Mouse (Mus musculus): Measurements from ENCODE around the gene Spire2.
"Not testable (repeated sequence)": the region's sequence is repeated elsewhere in the genome, so short reads cannot be mapped to it uniquely, and the experiment has no call there.

The Spire2 gene

GRCm38 (mm10) chr8:123332262-123333090 is at the start of gene Spire2:
Gene Spire2 (plus strand): TSS chr8:123332713.
- peak; percentile 69 for DNase-seq

DNA sequence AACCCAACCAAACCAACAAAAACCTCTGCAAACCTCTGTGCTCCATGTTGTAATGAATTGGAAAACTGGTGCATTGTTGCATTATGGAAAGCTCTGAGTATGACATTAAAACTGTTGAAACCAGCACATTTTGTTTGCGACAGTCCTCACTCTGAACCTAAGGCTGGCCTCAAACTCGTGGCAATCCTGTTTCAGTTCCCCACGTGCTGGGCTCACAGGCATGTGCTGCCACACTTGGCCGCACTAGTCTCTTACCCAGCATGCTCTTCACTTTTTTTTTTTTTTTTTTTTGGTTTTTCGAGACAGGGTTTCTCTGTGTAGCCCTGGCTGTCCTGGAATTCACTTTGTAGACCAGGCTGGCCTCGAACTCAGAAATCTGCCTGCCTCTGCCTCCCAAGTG is 49.5 kb upstream of the Spire2 start:
- not testable (repeated sequence) for DNase-seq

GRCm38 (mm10) chr8:123283991-123284390 is 48.5 kb upstream of the Spire2 start:
- DNase-seq, result no peak

DNA sequence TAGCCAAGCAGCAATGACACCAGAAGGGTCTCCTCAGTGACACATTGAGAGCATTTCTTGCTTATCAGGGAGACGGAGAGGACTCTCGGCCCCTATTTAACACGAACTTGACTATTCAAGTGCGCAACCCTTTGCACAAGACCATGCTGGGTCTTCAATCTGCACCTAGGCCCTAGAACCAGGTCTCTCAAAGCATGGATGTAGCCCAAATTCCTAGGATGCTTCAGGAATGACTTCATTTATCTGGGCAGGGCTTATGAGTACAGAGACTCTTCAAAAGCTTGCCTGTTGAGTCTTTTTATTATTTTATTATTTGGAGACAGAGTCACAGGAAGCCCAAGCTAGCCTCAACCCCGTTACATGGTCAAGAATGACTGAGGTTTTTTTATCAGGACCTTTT is 48.0 kb upstream of the Spire2 start:
- DNase-seq, result no peak

- DNase-seq, result no peak
These were observed 45.2 kb upstream of the Spire2 start for GRCm38 (mm10) chr8:123287362-123287761.

- DNase-seq, result no peak
These were observed 42.3 kb upstream of the Spire2 start for GRCm38 (mm10) chr8:123290166-123290565.

DNA sequence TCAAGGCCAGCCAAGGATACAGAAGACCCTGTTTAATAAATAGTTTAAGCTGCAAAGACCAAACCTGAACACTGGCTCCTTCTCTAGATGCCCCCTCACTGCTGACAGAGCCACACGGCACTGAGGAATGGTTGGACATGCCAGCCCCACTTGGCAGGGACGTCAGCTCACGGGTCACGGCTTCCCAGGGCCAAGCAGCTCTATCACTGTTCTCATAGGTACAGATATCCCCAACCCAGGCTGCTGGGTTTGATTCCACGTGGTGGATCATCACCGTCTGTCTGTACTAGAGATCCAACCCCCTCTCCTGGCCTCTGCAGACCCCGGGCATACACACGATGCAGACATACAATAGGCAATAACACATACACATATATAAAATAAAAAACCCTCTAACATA is 41.8 kb upstream of the Spire2 start:
- no peak for DNase-seq

GRCm38 (mm10) chr8:123291716-123292115 is 40.8 kb upstream of the Spire2 start:
- no peak for DNase-seq

DNA sequence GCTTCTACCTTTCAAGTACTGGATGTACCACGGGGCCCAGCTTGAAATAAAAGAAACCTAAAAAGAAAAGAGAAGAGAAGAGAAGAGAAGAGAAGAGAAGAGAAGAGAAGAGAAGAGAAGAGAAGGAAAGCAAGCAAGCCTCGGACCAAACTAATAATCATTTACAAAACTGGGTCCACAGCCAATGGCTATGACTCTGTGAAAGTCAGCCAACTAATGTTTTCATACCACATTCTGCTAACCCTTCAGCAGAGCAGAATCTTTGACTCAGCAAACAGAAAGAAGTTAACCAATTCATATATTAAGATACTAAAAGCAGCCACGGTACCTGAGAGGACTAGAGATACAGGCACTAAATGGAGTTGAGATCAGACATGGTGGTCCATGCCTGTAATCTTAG is 40.2 kb upstream of the Spire2 start:
- DNase-seq, result no peak

DNA sequence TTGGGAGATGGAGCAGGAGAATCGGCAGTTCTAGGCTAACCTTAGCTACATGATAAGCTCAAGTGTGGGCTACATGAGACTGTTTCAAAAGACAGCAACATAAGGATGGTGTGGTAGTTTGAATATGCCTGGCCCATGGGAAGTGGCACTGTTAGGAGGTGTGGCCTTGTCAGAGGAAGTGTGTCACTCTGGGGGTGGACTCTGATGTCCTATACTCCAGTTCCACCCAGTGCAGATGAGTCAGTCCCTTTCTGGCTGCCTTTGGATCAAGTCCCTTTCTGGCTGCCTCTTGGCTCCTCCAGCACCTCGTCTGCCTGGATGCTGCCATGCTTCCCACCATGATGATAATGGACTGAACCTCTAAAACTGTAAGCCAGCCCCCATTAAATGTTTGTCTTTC is 39.7 kb upstream of the Spire2 start:
- no peak for DNase-seq

DNA sequence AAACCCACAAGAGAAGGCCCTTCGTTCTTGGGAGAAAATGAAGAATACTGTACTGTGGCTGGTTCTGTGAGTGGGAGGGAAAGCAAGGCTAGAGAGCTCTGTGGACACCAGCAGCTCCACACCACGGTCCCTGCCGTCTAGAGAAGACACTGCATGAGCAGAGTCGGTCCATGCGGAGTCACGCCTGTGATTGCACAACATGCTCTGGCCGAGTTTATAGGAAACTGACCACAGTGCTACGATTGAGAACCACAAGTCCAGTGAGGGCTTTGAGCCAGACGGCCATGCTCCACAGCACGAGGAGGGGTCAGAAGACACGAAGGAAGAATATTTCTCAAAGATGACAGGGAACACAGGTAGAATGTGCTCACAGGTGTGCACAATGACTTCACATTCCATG is 34.2 kb upstream of the Spire2 start:
- DNase-seq, result no peak

- no peak for DNase-seq
These were observed 23.8 kb upstream of the Spire2 start for GRCm38 (mm10) chr8:123308738-123309137.

DNA sequence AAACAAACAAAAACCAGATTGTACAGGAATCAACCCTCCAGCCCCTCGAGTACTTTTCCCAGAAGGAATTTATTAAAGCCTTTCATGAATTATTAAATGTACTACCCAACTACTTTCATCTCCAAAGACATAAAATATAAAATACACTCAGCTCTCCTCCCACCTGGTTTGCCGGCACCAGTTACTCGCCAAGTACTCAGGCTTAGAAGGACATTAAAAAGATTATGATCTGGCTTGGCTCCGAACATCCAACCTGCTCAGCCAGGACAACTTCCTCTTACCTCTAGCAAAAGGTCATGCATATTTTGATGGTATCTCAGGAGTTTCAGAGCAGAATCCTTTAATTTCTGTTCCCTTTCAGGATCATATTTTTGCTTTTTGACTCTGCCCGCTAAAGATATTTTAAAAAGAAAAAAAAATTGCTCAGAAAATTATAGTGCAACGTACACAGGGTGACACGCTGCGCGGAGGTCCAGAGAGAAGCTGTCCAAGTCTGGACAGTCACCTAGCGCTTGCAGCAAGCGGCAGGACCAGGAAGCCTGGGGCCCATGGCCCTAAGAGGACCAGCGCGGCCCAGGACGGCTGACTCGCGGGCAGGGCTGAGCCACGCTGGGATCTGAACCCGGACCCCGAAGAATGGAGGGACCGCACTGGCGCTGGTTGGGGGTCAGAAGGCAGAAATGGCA is 14.6 kb upstream of the Spire2 start:
- no peak for DNase-seq

DNA sequence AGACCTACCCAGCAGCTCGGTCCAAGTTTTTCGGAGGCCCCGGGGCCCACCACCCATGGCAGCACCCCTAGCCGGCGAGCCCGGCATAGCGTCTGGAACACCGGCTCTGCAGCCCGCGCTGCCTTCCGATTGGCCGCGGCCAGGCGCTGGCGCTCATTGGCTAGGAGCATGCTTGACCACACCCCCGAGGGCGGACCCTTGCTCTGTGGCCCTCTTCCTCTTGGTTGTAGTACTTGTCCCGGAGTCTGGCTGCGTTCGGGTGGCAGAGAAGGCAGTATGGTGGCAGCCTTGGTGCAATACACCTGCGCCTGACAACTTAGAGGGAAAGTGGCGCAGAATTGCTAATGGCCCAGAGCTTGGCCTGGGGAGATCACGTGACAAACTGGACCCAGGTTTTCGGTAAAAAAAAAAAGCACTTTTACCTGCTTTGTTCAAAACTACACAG is 14.0 kb upstream of the Spire2 start, which contains the start of gene Fanca:
Gene Fanca (minus strand): TSS at position 110 of the 445 bp plus-strand sequence.
- DNase-seq, result peak; percentile 91

DNA sequence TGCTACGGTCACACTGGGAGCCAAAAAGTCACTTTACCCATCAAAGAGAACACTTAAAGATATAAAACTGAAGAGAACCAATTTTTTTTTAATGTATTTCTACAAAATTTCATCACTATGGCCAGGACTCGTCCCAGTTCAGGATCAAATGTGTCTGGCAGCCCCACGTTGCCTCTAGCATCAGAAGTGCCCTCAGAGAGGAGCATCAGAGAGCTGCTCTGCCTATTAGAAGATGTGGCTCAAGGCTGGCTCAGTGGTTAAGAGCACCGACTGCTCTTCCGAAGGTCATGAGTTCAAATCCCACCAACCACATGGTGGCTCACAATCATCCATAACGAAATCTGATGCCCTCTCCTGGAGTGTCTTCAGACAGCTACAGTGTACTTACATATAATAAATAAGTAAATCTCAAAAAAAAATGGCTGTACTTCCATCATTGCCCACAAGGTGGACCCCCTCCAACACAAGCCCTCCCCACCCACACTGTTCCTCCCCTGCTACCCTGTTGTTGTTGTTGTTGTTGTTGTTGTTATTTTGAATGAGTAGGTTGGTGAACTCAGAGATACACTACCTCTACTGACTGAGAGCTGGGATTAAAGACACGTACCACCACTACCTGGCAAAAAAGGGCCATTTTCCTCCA is 12.9 kb upstream of the Spire2 start:
- peak; percentile 20 for DNase-seq

DNA sequence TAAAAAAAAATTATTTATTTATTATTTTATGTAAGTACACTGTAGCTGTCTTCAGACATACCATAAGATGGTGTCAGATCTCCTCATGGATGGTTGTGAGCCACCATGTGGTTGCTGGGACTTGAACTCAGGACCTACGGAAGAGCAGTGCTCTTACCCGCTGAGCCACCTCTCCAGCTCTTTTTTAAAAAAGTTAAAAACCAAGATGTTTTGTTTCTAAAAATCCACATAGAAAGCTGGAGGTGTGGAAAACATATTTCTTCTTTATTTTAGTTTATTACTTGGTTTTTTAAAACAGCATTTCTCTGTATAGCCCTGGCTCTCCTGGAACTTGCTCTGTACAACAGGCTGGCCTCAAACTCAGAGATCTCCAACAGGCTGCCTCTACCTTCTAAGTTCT is 4.0 kb upstream of the Spire2 start:
- no peak for DNase-seq

- no peak for DNase-seq
These were observed 3.2 kb upstream of the Spire2 start for GRCm38 (mm10) chr8:123329350-123329749.

DNA sequence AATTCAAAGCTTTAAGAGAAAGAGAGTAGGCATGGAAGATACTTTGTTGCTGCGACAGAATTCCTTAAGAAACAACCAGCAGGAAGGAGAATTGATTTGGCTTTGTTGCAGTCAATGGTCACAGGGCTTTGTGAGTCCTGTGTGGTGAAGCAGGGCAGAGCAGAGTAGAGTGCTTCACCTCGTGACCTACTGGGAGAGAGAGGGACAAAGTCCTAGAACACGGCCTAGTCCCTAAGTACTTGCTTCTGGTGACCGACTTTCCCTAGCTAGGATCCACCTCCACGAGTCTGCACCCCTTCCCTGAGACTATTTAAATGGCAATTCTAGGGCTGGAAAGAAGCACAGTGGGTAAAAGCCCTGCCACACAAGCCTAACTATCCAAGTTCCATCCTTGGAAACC is 2.6 kb upstream of the Spire2 start:
- DNase-seq, result no peak

DNA sequence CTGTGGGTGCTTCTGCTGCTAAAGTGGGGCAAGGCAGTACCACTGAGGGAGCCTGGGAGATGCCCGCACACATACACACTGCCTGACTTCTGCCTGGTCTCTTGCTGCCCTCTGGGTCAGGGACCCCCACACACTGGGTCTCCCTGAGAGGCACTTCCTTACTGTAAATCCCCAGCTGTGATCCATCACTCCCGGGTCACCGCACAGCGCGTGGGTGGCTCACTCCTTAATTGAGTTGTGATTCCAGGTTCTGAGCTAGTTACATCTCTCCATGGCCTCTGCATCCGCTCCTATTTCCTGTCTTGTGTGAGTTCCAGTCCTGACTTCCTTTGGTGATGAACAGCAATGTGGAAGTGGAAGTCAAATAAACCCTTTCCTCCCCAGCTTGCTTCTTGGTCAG is 1.8 kb upstream of the Spire2 start:
- no peak for DNase-seq

DNA sequence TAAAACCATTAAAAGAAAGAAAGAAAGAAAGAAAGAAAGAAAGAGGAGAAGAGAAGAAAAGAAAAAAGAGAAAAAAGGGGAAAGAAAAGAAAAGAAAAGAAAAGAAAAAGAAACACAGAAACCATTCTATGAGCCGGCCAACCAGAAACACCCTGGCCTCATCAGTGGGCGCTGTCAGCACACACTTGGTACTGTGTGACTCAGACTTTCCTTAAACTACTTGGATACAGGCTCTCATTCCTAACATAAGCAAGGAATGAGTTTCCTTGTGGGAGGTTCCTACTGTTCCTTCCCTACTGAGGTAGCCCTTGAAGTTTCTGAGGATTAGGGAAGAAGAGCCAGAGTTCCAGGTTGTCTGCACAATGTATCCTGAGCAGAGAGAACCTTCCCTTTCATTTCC is 1.2 kb upstream of the Spire2 start:
- DNase-seq, result no peak

DNA sequence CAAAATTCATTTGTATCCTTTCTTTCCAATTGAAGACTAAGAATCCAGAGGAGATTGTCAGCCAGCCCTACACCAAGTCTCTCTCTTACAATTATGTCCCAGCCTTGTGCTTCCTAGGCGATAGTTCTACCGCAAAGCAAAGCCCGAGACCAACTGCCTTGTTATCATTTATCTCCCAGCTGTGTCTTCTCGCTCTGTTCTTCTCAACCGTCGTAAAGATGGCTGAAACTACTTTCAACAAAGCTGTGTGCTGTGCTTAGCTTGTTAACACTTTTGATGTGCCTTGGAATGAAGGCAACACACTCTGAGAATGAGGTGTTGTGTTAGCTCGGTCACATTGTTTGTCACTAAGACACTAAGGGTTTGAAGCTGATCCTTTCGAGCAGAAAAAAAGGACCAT is 703 bp upstream of the Spire2 start:
- no peak for DNase-seq

GRCm38 (mm10) chr8:123333091-123333587 is 626 bp downstream of the Spire2 start:
- DNase-seq, result no peak

DNA sequence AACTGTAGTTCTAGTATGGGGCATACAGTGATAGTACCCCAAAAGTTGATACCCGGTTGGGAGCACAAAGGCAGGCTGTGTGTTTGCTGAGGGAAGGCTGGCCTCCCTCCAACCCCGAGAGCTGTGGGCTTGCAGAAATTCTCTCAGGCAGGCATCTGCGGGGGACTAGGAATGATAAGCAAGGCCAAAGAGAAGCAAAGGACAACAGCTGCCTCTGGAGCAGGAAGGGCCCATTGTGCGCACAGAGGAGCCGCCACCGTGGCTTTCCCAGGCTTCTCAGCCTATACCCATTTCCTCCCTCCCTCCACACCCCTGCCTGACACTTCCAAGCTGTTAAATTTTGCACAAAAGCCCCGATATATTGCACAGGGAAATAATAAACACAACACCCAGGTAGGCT is 1.4 kb downstream of the Spire2 start:
- peak; percentile 20 for DNase-seq

GRCm38 (mm10) chr8:123334467-123334866 is 2.0 kb downstream of the Spire2 start:
- DNase-seq, result no peak

Data from layer of hippocampus, adult 9-11 months (tissue).